31 mouse cellular contexts compared by ENCODE assay signal in genomic region chr13:63811477-63811876, GRCm38 (mm10).
"Had no signal": no experiment of that assay in that cellular context is flagged by ENCODE, and none has a peak within 500 bp of the region (broad histone marks: within the 10 kb centered on the region; RNA-seq: fewer than 3 reads in every experiment).

No protein-coding gene starts in this region.

- H3K36me3 ChIP-seq: limb, embryonic 10.5 days; limb, embryonic 12.5 days; limb, embryonic 13.5 days; limb, embryonic 15.5 days; liver, embryonic 12.5 days; liver, embryonic 13.5 days; liver, embryonic 15.5 days; lung, embryonic 15.5 days; midbrain, embryonic 10.5 days; midbrain, embryonic 12.5 days; midbrain, embryonic 13.5 days; midbrain, embryonic 15.5 days; neural tube, embryonic 12.5 days had no signal

- H3K9me3 ChIP-seq: limb, embryonic 10.5 days; limb, embryonic 12.5 days; limb, embryonic 13.5 days; limb, embryonic 15.5 days; liver, embryonic 12.5 days; liver, embryonic 13.5 days; liver, embryonic 15.5 days; lung, embryonic 15.5 days; megakaryocyte, embryonic 14.5 days; midbrain, embryonic 10.5 days; midbrain, embryonic 12.5 days; midbrain, embryonic 13.5 days; midbrain, embryonic 15.5 days; neural tube, embryonic 12.5 days had no signal

- H3K4me3 ChIP-seq: left cerebral cortex, adult 2 months; limb, embryonic 10.5 days; limb, embryonic 12.5 days; limb, embryonic 13.5 days; limb, embryonic 15.5 days; liver, embryonic 12.5 days; liver, embryonic 13.5 days; liver, embryonic 15.5 days; lung, embryonic 15.5 days; megakaryocyte, embryonic 14.5 days; midbrain, embryonic 10.5 days; midbrain, embryonic 12.5 days; midbrain, embryonic 13.5 days; midbrain, embryonic 15.5 days; myocyte; neural tube, embryonic 12.5 days had no signal

- DNase-seq: left cerebral cortex, postnatal 4 days; liver; liver, embryonic 13.5 days; liver, postnatal 0 days; lung, adult 18-20 months; lung, adult 2 months; lung, embryonic 14.5 days; lung, postnatal 10 days; lung, postnatal 14 days; lung, postnatal 36 days; lung, postnatal 4 days had no signal

- H3K27me3 ChIP-seq: limb, embryonic 12.5 days; limb, embryonic 13.5 days; limb, embryonic 15.5 days; liver, embryonic 12.5 days; liver, embryonic 13.5 days; liver, embryonic 15.5 days; lung, embryonic 15.5 days; megakaryocyte, embryonic 14.5 days; midbrain, embryonic 12.5 days; midbrain, embryonic 13.5 days; midbrain, embryonic 15.5 days; neural tube, embryonic 12.5 days had no signal

- H3K4me2 ChIP-seq: limb, embryonic 12.5 days; limb, embryonic 13.5 days; limb, embryonic 15.5 days; liver, embryonic 11.5 days; liver, embryonic 12.5 days; liver, embryonic 13.5 days; liver, embryonic 15.5 days; lung, embryonic 14.5 days; lung, embryonic 15.5 days; midbrain, embryonic 12.5 days; midbrain, embryonic 13.5 days; midbrain, embryonic 15.5 days; neural tube, embryonic 12.5 days had no signal

- H3K27ac ChIP-seq: left cerebral cortex, adult 2 months; limb, embryonic 10.5 days; limb, embryonic 12.5 days; limb, embryonic 13.5 days; limb, embryonic 15.5 days; liver, embryonic 12.5 days; liver, embryonic 13.5 days; liver, embryonic 14.5 days; liver, embryonic 15.5 days; lung, embryonic 15.5 days; macrophage; midbrain, embryonic 10.5 days; midbrain, embryonic 12.5 days; midbrain, embryonic 13.5 days; midbrain, embryonic 15.5 days; neural tube, embryonic 12.5 days had no signal

- ATAC-seq: liver, embryonic 12.5 days; liver, postnatal 0 days; lung, postnatal 0 days; midbrain, embryonic 13.5 days; midbrain, embryonic 15.5 days; midbrain, embryonic 16.5 days had no signal

- H3K9ac ChIP-seq: limb, embryonic 12.5 days; limb, embryonic 13.5 days; limb, embryonic 15.5 days; liver, embryonic 12.5 days; liver, embryonic 13.5 days; liver, embryonic 14.5 days; liver, embryonic 15.5 days; liver, postnatal 0 days; lung, embryonic 14.5 days; lung, embryonic 15.5 days; midbrain, embryonic 12.5 days; midbrain, embryonic 13.5 days; midbrain, embryonic 15.5 days; neural tube, embryonic 12.5 days had no signal

- H3K4me1 ChIP-seq: neural tube, embryonic 12.5 days had no signal
